Mouse (Mus musculus) kidney, embryonic 14.5 days (tissue): ENCODE data around the gene Kbtbd3. TPM values are rescaled to one million over a fixed set of nuclear protein-coding genes. Genes with fewer than 3 reads are reported as not detected.

Experiments
- microRNA-seq: library from miRNA; unstranded; fragments of <30 nt; microRNA quantifications from one replicate; pipeline ENCODE4, GENCODE M21; 2016
- polyA plus RNA-seq: library from polyadenylated mRNA; unstranded; fragments of >200 nt; fragmentation: Nextera tagmentation; extraction: Ambion mirVana; gene quantifications from 2 replicates; pipeline ENCODE4 v1.2.1, GENCODE M21; 2014

The Kbtbd3 gene
- polyA plus RNA-seq, 1 experiment from 2014 or later, result 6.4 TPM

Small RNA genes within 50 kb of the gene (microRNA-seq; reads per million reads assigned to microRNA genes)
- gene Gm22195, result not detected
- not detected for gene Gm23992

Other genes starting within 250 kb of the Kbtbd3 start
- 37.6 and 40.7 TPM in 2 replicates for gene Aasdhppt, start 362 bp upstream of the Kbtbd3 start, polyA plus RNA-seq
- 43.3 and 50.1 TPM in 2 replicates for gene Msantd4, start 66.7 kb downstream of the Kbtbd3 start, polyA plus RNA-seq